Mouse (Mus musculus): ENCODE data around the gene Sh3gl3.

DNA sequence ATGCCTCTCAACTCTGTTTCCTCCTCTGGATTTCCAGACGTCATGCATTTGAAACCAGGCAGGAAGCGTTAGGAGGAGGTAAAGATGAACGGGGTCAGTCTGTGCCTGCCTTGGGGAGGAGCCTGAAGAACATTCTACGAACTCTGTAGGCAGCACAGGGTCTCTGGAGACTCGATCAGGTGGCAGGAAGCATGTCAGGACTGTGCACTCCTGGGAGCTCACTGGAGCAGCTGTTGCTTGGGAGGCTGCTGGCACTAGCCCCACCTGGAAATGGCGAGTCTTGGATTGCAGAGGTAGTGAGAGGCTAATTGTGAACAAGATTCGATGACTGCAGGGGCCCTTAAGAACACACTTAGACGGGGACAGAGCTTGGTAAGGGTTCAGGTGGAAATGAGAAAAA is 167.8 kb downstream of the Sh3gl3 start:
- TF ChIP-seq CTCF (IDR thresholded peaks at IDR 0.05; ENCODE audit: extremely low read depth, insufficient read depth, insufficient read length, insufficient replicate concordance) = no peak
- no peak for TF ChIP-seq POLR2A (IDR thresholded peaks at IDR 0.05; ENCODE audit: low read depth, low read length)

Data from spleen, adult 2 months (tissue).